Mouse (Mus musculus) intestine, embryonic 16.5 days (tissue): ENCODE data around the gene Abcc4. TPM values are rescaled to one million over a fixed set of nuclear protein-coding genes. Genes with fewer than 3 reads are reported as not detected.

Experiments used
- ATAC-seq: fragments of 200-750 bp; cut with Nextera tagmentation; 2 replicates; pipeline ENCODE4 v1.8.0; 2017; ENCODE audit warnings: moderate TSS enrichment, moderate library complexity
- H3K27ac ChIP-seq: fragments of 300-500 bp; sonication (generic); 2 replicates; pipeline ENCODE4 v1.5.1; 2014; ENCODE audit warnings: mild to moderate bottlenecking, low read length
- H3K27me3 ChIP-seq: fragments of 300-500 bp; sonication (generic); replicated peaks from 2 replicates; pipeline ENCODE4 v1.6.1; 2014; ENCODE audit warnings: low read length, control low read depth, mixed read lengths; ENCODE audit not compliant: control insufficient read depth, insufficient read depth
- H3K36me3 ChIP-seq: fragments of 300-500 bp; sonication (generic); 2 replicates; pipeline ENCODE4 v1.6.1; 2014; ENCODE audit warnings: low read length, control low read depth; ENCODE audit not compliant: control insufficient read depth, insufficient read depth
- H3K4me1 ChIP-seq: fragments of 300-500 bp; sonication (generic); 2 replicates; pipeline ENCODE4 v1.6.1; 2014; ENCODE audit warnings: low read length, control low read depth, mixed read lengths; ENCODE audit not compliant: control insufficient read depth, insufficient read depth
- H3K4me2 ChIP-seq: fragments of 300-500 bp; sonication (generic); 2 replicates; pipeline ENCODE4 v1.6.1; 2014; ENCODE audit warnings: low read depth, low read length, control low read depth
- H3K4me3 ChIP-seq: fragments of 300-500 bp; sonication (generic); 2 replicates; pipeline ENCODE4 v1.5.1; 2014; ENCODE audit warnings: mild to moderate bottlenecking, low read length
- H3K9ac ChIP-seq: fragments of 300-500 bp; sonication (generic); 2 replicates; pipeline ENCODE4 v1.6.1; 2014; ENCODE audit warnings: low read depth, low read length
- H3K9me3 ChIP-seq: fragments of 300-500 bp; sonication (generic); 2 replicates; pipeline ENCODE4 v1.6.1; 2016; ENCODE audit warnings: low read length, control low read depth; ENCODE audit not compliant: control insufficient read depth
- WGBS: fragments of 180-500 bp; shearing (Covaris S2); extraction: QIAGEN DNeasy Blood & Tissue Kit; methylation state at CpG from one replicate; pipeline ENCODE4 v1.1.7; 2014; 5-methylcytosine and 5-hydroxymethylcytosine counted together
- polyA plus RNA-seq: library from polyadenylated mRNA; unstranded; fragments of >200 nt; fragmentation: Nextera tagmentation; extraction: Ambion mirVana; gene quantifications from 2 replicates; pipeline ENCODE4 v1.2.1, GENCODE M21; 2015

Gene Abcc4
- 1.8 and 2.0 TPM in 2 replicates for polyA plus RNA-seq

- H3K4me2 ChIP-seq = peak within 1 kb of the TSS; percentile 99
- peak within 1 kb of the TSS; percentile 68 for H3K4me3 ChIP-seq
- H3K4me1 ChIP-seq = peaks cover 13% of the 10 kb centered on the region
- peaks cover 10% of the 10 kb centered on the region; the same call in 1 of the 2 replicates for H3K27me3 ChIP-seq
- H3K9me3 ChIP-seq = no peaks in the 10 kb centered on the region
- peak within 1 kb of the TSS; percentile 64 for H3K9ac ChIP-seq
- WGBS = under 1% methylated on average over 105 of the region's 106 CpGs
- H3K36me3 ChIP-seq = no peaks in the 10 kb centered on the region
- ATAC-seq = peak; percentile 94
- H3K27ac ChIP-seq = no peak within 1 kb of the TSS
Observed at GRCm38 (mm10) chr14:118705808-118706731, at the start of gene Abcc4. Abcc4 (minus strand) TSS chr14:118706219.

GRCm38 (mm10) chr14:118751193-118751753 is 45.3 kb upstream of the Abcc4 start:
- whole genome bisulfite sequencing = 63% methylated on average over 8 of the region's 8 CpGs

GRCm38 (mm10) chr14:118750505-118751192 is 44.6 kb upstream of the Abcc4 start:
- 78% methylated on average over 6 of the region's 6 CpGs for WGBS
- Histone ChIP-seq H3K27ac (no peak overlapping the region), H3K4me3 (no peak overlapping the region), H3K4me2 (no peak overlapping the region), H3K36me3 (no peaks in the 10 kb centered on the region), H3K4me1 (peaks cover 3% of the 10 kb centered on the region; the same call in 1 of the 2 replicates), H3K9ac (no peak overlapping the region), H3K9me3 (no peaks in the 10 kb centered on the region), H3K27me3 (no peaks in the 10 kb centered on the region)
- ATAC-seq = peak; percentile 19; the same call in 1 of the 2 replicates

More at GRCm38 (mm10) chr14:118751193-118751753, 45.3 kb upstream of the Abcc4 start:
- Histone ChIP-seq H3K4me2 (no peak overlapping the region), H3K4me1 (peaks cover 3% of the 10 kb centered on the region; the same call in 1 of the 2 replicates), H3K27me3 (no peaks in the 10 kb centered on the region), H3K36me3 (no peaks in the 10 kb centered on the region), H3K9me3 (no peaks in the 10 kb centered on the region), H3K9ac (no peak overlapping the region), H3K4me3 (no peak overlapping the region), H3K27ac (no peak overlapping the region)
- no peak for ATAC-seq

GRCm38 (mm10) chr14:118749715-118750114 is 43.7 kb upstream of the Abcc4 start:
- H3K27me3 ChIP-seq = no peaks in the 10 kb centered on the region
- no peak overlapping the region for H3K9ac ChIP-seq
- H3K4me3 ChIP-seq = no peak overlapping the region
- peaks cover 3% of the 10 kb centered on the region; the same call in 1 of the 2 replicates for H3K4me1 ChIP-seq
- no peak overlapping the region for H3K4me2 ChIP-seq
- no peak overlapping the region for H3K27ac ChIP-seq
- no peak for ATAC-seq
- H3K9me3 ChIP-seq = no peaks in the 10 kb centered on the region
- H3K36me3 ChIP-seq = no peaks in the 10 kb centered on the region
- WGBS = 32% methylated on average over 4 of the region's 4 CpGs

GRCm38 (mm10) chr14:118749068-118749467 is 43.0 kb upstream of the Abcc4 start:
- no peak overlapping the region for H3K9ac ChIP-seq

GRCm38 (mm10) chr14:118742862-118743261 is 36.8 kb upstream of the Abcc4 start:
- Histone ChIP-seq H3K4me2 (no peak overlapping the region), H3K27ac (no peak overlapping the region), H3K4me3 (no peak overlapping the region), H3K27me3 (no peaks in the 10 kb centered on the region), H3K4me1 (no peaks in the 10 kb centered on the region), H3K9me3 (no peaks in the 10 kb centered on the region), H3K36me3 (no peaks in the 10 kb centered on the region), H3K9ac (no peak overlapping the region)
- peak; percentile 82 for ATAC-seq
- WGBS = 60% methylated on average over 5 of the region's 5 CpGs

More at GRCm38 (mm10) chr14:118749068-118749467, 43.0 kb upstream of the Abcc4 start:
- Histone ChIP-seq H3K4me3 (no peak overlapping the region), H3K9me3 (no peaks in the 10 kb centered on the region), H3K4me1 (peaks cover 3% of the 10 kb centered on the region; the same call in 1 of the 2 replicates), H3K36me3 (no peaks in the 10 kb centered on the region), H3K4me2 (no peak overlapping the region), H3K27me3 (no peaks in the 10 kb centered on the region), H3K27ac (0 out of 2 replicates have a peak overlapping the region, but pooled peaks have one; percentile 30)
- WGBS = 53% methylated on average over 2 of the region's 2 CpGs
- peak; percentile 96 for ATAC-seq

- Histone ChIP-seq H3K9me3 (no peaks in the 10 kb centered on the region), H3K9ac (no peak overlapping the region), H3K27me3 (no peaks in the 10 kb centered on the region), H3K4me1 (no peaks in the 10 kb centered on the region), H3K4me3 (no peak overlapping the region), H3K4me2 (no peak overlapping the region), H3K36me3 (no peaks in the 10 kb centered on the region), H3K27ac (no peak overlapping the region)
- no peak for ATAC-seq
Observed at GRCm38 (mm10) chr14:118741780-118742179, 35.8 kb upstream of the Abcc4 start.

GRCm38 (mm10) chr14:118737251-118737888 is 31.4 kb upstream of the Abcc4 start:
- Histone ChIP-seq H3K4me2 (no peak overlapping the region), H3K4me1 (no peaks in the 10 kb centered on the region), H3K36me3 (no peaks in the 10 kb centered on the region), H3K27ac (no peak overlapping the region), H3K9me3 (no peaks in the 10 kb centered on the region), H3K27me3 (no peaks in the 10 kb centered on the region), H3K4me3 (no peak overlapping the region), H3K9ac (no peak overlapping the region)
- 44% methylated on average over 12 of the region's 12 CpGs for WGBS
- ATAC-seq = no peak
